Mouse (Mus musculus) G1E (cell line): ENCODE data around the gene Wnt1.

Experiments used
- CTCF ChIP-seq: IDR thresholded peaks from 2 replicates; pipeline ENCODE4 v1.5.1; 2012; ENCODE audit warnings: low read depth, low read length, inconsistent platforms, mixed read lengths
- GATA1 ChIP-seq: IDR thresholded peaks from 2 replicates; pipeline ENCODE4 v1.6.1; 2012; ENCODE audit warnings: borderline replicate concordance, low read length, inconsistent platforms, mixed read lengths
- POLR2AphosphoS5 ChIP-seq: IDR thresholded peaks from 2 replicates; pipeline ENCODE4 v1.6.1; 2012; ENCODE audit warnings: low read depth, low read length, inconsistent platforms; ENCODE audit not compliant: insufficient replicate concordance
- TAL1 ChIP-seq: conservative IDR thresholded peaks from 2 replicates; pipeline ENCODE4 v1.6.1; 2012; ENCODE audit warnings: low read depth, low read length, inconsistent platforms, mixed read lengths

GRCm38 (mm10) chr15:98777005-98777616 is 12.5 kb upstream of the Wnt1 start:
- TF ChIP-seq CTCF (no peak), GATA1 (no peak), TAL1 (no peak), POLR2AphosphoS5 (no peak)
